Mouse (Mus musculus) retina, postnatal 7 days (tissue): ENCODE measurements around the gene Sorbs1.
A peak's percentile ranks its signal among the peaks of the same experiment; 100 is the strongest.

ENCODE experiments used
- DNase-seq: peaks from one replicate; pipeline ENCODE4 v3.0.0-alpha.2; 2012; ENCODE audit warnings: low read depth, low spot score

Sorbs1 gene

GRCm38 (mm10) chr19:40346232-40346844 lies 167.2 kb downstream of the Sorbs1 start:
- no peak for DNase-seq

GRCm38 (mm10) chr19:40345684-40346083 lies 167.9 kb downstream of the Sorbs1 start:
- DNase-seq: peak; percentile 35

- peak; percentile 71 for DNase-seq
Measured at GRCm38 (mm10) chr19:40343018-40343417, 170.6 kb downstream of the Sorbs1 start.

GRCm38 (mm10) chr19:40341141-40341540 lies 172.4 kb downstream of the Sorbs1 start:
- no peak for DNase-seq

- no peak for DNase-seq
Measured at GRCm38 (mm10) chr19:40336694-40337093, 176.9 kb downstream of the Sorbs1 start.

GRCm38 (mm10) chr19:40333905-40334304 lies 179.7 kb downstream of the Sorbs1 start:
- no peak for DNase-seq

GRCm38 (mm10) chr19:40333081-40333480 lies 180.5 kb downstream of the Sorbs1 start:
- DNase-seq: no peak

GRCm38 (mm10) chr19:40332303-40332702 lies 181.3 kb downstream of the Sorbs1 start:
- no peak for DNase-seq

- DNase-seq: no peak
Measured at GRCm38 (mm10) chr19:40331846-40332245, 181.7 kb downstream of the Sorbs1 start.

GRCm38 (mm10) chr19:40326126-40326525 lies 187.5 kb downstream of the Sorbs1 start:
- no peak for DNase-seq

GRCm38 (mm10) chr19:40325381-40325780 lies 188.2 kb downstream of the Sorbs1 start:
- DNase-seq: no peak

GRCm38 (mm10) chr19:40322226-40322625 lies 191.4 kb downstream of the Sorbs1 start:
- DNase-seq: no peak

GRCm38 (mm10) chr19:40319199-40319598 lies 194.4 kb downstream of the Sorbs1 start:
- DNase-seq: no peak

- DNase-seq: no peak
Measured at GRCm38 (mm10) chr19:40318511-40318910, 195.1 kb downstream of the Sorbs1 start.

GRCm38 (mm10) chr19:40317001-40317400 lies 196.6 kb downstream of the Sorbs1 start:
- no peak for DNase-seq

- no peak for DNase-seq
Measured at GRCm38 (mm10) chr19:40314252-40314651, 199.3 kb downstream of the Sorbs1 start.

GRCm38 (mm10) chr19:40311631-40312030 lies 201.9 kb downstream of the Sorbs1 start:
- no peak for DNase-seq

- DNase-seq: no peak
Measured at GRCm38 (mm10) chr19:40310410-40311130, 203.0 kb downstream of the Sorbs1 start.

GRCm38 (mm10) chr19:40309911-40310310 lies 203.7 kb downstream of the Sorbs1 start:
- no peak for DNase-seq

GRCm38 (mm10) chr19:40307550-40307949 lies 206.0 kb downstream of the Sorbs1 start:
- DNase-seq: no peak

GRCm38 (mm10) chr19:40306631-40307030 lies 206.9 kb downstream of the Sorbs1 start:
- no peak for DNase-seq

- DNase-seq: no peak
Measured at GRCm38 (mm10) chr19:40305456-40305855, 208.1 kb downstream of the Sorbs1 start.

GRCm38 (mm10) chr19:40302916-40303315 lies 210.7 kb downstream of the Sorbs1 start:
- no peak for DNase-seq
